Mouse (Mus musculus) kidney, postnatal 25 days (tissue): ENCODE measurements at regions not wholly inside any gene's neighbourhood (a gene's known extent, or its start where the extent isn't known, plus 50 kb on each side); places are given as distances from the start of the nearest gene placed in this dataset.
"Not testable (repeated sequence)": the region's sequence is repeated elsewhere in the genome, so short reads cannot be mapped to it uniquely, and the experiment has no call there.

ENCODE experiments used
- DNase-seq, 2 experiments: peaks; one replicate each; pipeline ENCODE4 v3.0.0; 2021; ENCODE audit warnings: mixed read lengths in 2 of 2

DNA sequence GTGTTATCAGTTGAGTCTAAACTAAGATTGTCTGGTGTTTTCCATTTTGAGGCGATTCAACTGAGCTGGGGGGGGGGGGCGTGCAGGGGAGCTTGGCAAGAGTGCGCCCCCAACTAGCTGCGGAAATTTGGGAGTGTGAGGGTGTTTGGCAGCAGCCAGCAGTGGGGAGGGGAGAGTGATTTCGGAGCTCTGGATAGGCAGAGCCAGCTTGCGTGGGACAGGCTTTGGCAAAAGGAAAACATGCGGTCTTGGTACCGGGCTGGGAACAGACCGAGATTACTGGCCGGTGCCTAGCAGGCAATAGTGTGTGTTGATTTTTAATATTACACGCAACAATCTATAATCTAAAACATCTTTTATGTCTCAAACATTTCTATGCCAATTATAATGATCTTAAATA is 199.4 kb upstream of the Cdk6 start:
- DNase-seq, result not testable (repeated sequence)

DNA sequence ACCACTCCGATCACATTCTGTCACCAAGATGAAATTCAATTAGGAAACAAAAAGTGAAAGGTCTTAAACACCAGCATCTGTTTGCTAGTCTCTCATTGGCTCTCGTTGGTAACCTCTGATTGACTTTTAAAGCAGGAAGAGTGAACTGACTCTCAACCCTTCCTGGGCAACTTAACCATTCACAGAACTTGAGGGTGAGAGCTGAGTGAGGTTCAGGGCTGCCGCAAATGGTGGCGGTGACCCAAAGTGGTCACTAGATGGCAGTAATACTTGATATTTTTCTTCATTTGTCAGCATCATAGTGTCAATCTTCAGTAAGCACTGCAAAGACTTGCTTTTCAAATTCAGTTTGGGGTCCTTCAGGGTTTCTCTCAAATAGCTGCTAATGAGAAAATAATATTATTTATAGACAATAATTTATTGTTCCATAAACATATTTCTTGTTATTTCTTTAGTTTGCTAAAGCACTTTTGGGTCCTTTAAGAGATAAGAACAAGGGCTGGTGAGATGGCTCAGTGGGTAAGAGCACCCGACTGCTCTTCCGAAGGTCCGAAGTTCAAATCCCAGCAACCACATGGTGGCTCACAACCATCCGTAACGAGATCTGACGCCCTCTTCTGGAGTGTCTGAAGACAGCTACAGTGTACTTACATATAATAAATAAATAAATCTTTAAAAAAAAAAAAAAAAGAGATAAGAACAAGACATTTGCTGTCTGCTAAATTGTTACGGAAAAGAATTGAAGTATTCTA is 194.6 kb upstream of the Cdk6 start:
- peak in 1 of 2 experiments; percentile 32 for DNase-seq

DNA sequence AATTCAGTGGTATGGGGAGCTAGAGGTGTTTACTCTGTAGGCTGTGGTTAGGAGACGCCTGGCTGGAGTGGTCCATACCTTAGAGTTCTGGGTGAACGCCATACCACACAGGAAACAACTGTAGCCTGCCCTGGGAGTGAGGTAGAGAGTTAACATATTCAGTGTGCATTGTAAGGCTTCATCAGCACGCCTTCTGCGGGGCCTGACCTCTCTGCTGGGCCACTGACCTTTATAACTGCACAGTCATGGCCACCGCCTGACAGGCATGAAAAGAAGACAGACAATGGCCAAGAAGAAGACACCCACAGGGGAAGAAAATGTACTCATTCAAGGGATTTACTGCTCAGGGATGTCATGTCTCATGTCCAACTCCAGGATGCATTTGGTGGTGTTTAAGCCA is 191.4 kb upstream of the Cdk6 start:
- DNase-seq, result not testable (repeated sequence)

DNA sequence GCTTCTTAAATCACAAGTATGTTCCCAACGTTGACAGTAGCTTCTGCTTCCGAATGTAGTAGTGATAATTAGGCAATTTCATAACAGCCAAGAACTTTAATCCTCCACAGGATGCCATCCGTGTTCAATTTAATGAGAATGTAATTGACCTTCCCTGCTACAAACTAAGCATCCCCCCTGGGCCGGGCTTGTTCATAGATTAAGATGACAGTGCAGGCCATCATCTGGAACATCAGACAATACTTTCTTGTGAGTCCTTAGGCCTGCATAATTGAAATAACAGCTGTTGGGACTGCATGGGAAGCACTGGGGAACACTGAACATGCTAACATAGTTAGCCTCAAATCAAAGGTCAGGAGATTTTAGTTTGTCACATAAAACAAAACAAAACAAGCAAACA is 190.5 kb upstream of the Cdk6 start:
- not testable (repeated sequence) for DNase-seq

DNA sequence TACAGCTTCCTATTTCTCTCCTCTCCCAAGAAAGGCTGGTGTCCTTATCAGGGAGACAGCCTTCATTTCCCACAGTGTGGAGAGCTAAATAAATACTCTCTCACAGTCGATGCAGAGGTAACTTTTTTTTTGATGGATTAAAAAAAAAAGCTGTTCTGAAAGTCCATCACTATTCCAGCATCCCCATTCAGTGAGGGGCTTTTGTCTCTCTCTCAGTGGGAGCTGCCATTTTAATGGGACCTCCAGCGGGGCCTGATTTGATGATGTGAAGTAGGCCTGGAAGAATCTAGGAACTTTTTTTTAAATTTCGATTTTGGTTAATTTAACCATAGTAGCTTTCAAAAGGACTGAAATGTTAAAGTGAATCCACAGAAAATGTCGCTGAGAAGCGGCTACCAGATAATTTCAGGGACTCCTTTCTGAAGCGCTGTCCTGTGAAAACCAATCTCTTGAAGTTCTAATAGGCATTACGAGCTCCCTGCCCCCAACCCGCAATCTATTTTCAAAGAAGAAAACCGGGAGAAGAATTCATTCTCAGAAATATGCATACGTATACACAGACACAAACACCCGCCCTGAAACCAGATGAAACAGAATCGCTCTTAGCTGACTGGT is 189.6 kb upstream of the Cdk6 start:
- DNase-seq, result not testable (repeated sequence)

DNA sequence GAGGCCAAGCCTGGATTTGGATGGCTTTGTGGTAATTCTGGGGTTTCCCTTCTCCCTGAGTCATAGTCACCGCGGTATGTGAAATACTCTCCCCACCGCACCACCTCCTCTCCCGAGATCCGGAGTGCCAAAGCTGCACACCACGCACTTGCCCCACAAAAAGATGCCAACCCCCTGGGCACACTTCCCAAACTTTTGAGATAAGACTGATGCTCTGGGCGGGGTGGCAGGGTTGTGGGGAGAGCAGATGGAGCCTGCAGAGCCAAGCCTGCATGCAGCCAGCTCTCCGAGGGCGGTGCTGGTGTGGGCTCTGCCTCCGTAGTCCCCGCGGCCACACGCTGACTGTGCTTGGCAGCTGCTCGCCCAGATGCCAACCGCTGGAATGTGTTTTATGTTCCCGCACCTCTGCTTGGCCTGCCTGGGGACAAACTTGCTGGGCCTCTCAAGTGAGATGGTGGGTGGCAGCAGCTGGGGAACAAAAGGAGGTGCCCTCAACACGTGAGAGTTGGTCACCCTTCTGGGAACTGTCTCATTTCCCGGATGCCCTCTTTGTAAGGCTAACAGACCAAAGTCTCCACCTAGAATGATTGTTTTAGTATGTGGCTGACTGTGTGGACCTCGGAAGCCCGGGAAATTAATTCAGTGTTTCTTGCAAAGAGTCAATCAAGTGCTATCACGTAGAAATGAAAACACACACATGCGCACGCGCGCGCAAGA is 189.0 kb upstream of the Cdk6 start:
- peak; percentile 5 to 33 for DNase-seq

DNA sequence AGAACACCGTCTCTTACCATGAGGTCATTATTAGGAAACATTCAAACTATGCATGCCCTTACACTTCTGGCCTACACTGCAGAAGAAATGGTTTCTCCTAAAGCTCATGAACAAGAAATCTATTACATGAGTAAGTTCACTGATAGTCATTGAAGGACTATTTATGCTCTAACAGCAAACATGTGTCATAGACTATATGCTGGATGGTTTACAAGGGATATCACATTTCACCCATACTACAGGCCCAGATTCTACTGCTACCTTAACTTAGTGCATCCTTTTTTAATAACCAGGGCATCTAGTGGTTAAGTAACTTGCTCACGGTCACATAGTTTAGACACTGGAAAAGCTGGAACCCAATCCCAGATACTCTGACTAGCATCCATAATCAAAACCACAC is 175.8 kb upstream of the Cdk6 start:
- not testable (repeated sequence) for DNase-seq

DNA sequence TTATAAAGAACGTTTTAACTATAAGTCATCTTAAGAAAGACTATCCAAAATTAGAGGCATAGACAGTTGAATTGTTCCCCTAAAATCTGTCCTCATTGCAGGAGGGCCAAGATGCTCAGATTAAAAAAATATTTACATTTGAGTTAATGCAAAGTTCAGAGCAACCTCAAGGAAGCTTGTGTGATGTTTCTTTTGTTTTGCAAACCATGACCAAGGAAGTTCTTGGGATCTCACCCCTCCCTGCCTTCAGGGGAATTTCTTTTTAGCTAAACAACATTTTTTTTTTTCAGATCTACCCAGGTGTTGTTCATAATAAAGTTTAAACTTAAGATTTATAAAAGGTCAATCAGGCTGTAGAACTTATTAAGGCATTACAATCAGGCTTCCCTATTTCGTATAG is 174.8 kb upstream of the Cdk6 start:
- DNase-seq, result not testable (repeated sequence)

DNA sequence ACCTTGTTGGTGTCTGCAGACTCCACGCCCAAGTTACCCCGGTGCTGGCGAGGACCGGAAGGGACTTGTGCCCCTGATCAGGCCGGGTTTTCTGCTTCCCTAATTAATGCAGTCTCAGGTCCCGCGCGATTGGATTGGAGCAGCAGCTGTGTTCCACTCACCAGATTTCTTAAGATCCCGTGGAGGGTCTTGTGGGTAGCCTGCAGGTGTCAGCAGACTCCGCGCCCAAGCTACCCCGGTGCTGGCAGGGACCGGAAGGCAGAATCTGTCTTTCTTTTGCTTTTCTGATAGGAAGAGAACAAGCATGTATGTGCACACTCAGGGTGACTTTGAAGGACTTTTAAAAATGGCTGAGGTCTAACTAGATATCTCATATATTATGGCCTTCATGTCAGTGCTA is 147.7 kb upstream of the Cdk6 start:
- DNase-seq, result not testable (repeated sequence)

DNA sequence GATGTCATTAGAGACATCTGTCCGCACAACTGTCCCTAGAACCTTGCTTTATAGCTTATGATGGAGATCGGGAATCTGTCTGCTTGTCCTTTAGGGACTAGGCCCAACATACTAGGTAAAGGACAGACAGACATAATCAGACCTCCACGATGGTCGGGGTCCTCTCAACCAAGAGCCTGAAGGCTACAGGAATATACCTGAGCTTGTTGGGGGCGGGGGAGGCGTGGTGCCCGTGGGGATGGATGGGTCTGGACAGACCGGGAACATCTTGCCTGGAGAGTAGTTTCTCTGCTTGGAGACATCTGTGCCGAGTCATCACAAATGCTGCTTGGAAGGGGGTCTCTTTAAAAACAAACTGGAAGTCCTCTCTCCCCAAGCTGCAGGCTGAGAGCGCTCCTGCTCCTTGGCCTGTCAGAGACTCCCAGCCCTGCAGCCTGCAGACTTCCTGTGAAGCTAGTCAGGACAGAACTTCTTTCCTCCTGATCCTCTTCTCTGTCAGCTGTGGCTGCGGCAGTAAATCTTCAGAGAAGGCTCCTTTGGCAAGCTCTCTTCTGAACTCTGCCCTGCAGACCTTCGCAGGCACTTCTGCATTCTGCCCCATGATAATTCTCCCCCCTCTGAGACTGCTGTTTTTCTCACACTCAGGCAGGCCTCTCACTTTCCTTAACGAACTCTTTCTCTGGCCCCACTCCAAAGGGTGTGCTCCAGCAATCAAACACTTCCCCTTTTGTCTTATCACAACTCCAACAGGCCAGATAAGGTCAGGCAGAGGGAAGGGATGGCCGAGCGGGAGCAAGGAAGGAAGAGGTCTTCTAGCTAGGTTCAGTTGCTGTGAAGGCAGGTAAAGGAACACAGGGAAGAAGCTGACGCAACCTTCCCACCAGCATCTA is 143.1 kb upstream of the Cdk6 start:
- peak; percentile 76 to 85 for DNase-seq

DNA sequence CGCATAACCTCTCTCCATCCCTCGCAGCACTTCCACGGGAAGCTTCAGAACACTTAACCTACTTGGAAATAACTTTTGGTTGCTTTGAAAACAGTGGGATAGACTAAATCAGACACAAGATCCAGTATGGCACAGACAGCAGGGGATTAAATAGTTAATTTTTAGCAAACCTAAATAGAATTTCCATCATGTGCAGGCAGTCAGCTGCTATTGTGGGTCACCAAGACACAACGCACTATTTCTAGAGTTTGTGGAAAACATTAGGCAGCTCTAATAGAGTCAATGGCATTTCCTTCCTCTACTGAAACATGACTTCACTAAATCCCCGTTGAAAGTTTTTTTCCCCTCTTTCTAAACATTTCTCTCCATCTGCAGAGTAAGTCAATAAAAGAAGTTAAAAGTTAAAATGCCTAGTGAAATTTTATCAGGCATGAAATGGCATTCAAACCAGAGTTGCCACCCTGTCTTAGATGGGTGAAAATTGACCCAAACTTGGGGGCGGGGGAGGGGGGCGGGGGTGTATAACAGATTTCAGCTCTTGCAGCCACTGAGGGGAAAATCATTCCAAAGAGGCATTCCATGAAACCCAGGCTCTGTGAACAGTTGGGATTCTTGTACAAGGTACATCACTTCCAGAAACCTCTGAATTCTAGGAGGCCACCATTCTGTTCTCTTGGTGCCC is 142.3 kb upstream of the Cdk6 start:
- peak; percentile 23 to 33 for DNase-seq

DNA sequence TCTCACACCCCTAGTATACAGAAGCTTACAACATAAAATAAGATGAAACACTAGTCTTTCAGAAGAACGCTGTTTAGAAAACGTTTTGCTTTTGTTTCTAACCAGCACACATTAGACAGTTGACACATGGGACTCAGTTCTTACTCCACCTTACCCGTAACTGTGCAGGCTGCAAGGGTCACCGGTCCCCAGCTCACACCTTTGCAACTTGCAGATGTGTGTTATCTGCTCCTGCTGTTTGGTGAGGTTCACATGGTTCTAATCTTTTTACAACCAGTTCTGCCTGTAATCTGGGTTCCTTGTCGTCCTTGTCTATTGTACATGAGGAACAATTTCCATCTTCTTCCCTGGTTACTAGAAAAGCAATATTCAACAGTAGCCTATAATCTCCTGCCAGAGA is 135.1 kb upstream of the Cdk6 start:
- DNase-seq, result not testable (repeated sequence)

DNA sequence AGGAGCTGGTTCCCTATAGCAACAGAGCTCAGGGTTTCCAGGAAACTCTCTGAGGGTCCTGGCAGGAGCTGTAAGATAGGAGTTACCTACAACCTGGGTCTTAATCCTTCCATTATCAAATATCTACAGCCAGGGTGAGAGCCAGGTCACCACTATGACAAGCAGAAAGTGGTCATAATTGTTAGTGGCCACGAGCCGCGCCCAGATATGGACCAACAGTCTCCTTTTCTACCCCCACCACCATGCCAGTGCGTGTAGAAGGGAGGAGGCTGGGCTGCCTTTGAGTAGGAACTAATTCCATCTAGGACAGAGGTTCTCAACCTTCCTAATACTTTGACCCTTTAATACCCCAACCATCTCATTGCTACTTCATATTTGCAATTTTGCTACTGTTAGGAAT is 133.0 kb upstream of the Cdk6 start:
- not testable (repeated sequence) for DNase-seq

DNA sequence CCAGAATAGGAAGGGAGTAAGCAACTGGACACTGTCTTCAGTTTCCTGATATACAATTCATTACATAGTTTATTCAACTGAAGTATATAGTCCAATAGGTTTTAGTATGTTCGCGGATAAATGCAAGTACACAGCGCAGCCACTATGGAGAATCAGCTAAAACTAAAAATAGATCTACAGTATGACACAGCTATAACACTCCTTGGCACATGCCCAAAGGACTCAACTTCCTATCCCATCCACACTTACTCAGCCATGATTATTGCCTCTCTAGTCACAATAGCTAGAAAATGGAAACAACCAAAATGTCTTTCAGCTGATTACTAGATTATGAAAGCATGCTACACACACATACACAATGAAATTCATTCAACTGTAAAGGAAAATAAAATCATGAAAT is 130.0 kb upstream of the Cdk6 start:
- DNase-seq, result no peak

DNA sequence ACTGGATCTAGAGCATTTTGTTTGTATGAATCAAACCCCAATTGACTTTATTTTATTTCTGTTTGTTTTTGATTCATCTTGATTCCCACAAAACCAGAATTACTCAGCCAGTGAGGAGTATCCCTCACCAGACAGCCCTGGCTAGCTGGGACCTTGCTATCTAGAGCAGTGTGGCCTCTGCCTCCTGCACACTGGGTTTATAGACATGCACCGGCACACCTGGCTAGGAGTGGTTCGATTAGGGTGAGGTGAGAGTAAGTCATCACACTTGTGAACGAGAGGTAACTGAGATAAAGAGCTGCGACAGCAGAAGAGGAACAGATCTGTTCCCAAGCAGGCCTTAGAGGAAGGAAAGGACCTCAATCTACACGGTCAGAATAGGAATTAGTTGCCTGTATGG is 125.2 kb upstream of the Cdk6 start:
- no peak for DNase-seq

DNA sequence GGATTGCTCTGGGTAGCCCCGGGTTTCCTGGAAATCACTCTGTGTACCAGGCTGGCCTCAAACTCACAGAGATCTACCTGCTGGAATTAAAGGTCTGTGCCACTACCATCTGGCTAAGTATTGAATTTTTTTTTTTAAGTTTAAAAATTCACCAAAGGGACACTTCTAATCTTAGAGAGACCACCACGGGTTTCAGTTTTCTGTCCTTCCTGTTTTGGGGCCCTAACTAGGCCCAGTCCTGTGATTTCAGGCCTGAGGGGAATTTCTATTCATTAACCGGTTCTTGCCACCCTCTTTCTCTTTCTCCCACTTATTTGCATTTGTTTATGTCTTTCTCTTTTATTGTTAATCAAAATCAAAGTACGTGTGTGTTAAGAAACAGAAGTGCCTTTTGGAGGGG is 122.1 kb upstream of the Cdk6 start:
- DNase-seq, result no peak

DNA sequence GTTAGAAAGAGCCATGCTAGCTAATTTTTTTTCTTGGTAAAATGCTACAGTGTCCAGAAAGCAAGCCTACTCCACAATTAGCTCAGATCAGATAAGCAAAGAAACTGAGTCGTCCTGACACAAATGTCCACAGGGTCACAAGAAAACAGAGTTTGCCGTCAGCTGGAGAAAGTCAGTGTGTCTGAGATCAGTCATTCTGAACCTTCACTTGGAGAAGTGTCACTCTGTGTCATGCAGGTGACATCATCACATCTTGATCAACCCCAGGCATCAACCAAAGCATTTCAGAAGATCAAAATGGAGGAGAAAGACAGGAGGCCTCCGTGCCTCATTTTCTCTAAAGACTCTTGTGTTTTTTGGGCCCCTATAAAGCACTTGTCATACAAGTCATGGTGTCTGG is 121.5 kb upstream of the Cdk6 start:
- DNase-seq, result no peak

DNA sequence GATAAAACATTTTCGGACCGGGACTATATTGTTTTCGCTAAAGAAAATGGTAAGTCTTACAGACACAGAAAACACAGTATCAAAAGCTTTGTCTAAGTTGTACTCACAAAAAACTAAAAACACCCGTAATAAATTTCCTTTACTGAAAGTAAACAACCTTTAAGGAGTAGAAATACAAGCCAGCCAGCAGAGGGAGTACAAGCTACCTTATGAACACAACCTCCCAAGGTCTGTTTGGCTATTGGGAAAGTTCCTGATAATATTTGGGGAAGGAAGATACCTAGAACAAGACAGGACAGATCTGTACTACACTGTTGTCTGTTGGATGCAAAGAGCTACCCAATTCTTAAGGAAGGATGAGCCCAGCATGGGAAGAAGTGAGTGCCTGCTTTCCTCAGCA is 117.5 kb upstream of the Cdk6 start:
- peak in 1 of 2 experiments; percentile 32 for DNase-seq

DNA sequence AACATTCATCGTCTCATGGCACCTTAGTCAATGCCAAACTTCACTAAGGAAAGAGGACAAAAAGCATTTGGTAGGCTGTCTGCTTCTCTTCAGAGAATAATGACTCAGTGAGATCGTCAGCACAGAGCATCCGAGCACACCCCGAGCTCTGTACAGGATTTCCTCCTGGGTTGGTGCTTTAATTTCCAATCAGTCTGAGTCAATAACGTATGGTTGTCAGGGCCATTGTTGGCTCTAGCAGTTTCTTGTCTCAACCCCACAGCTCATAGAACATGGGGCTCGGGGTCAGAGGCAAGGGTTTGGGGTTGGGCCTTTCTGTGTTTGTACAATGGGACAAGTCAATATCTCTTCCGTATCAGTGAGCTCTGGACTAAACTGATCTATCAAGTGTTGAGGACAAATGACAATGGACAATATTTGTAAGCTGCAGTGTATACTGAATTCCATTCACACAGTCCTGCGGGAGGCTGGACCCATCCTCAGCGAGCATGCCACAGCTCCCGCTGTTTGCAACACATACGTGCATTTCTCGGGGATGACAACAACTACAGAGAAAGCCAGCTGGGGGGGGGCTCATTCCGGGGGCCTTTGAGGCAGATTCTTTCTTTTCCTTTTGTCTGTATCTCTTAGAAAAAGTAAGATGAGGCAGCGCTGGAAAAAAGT is 116.8 kb upstream of the Cdk6 start:
- not testable (repeated sequence) for DNase-seq

DNA sequence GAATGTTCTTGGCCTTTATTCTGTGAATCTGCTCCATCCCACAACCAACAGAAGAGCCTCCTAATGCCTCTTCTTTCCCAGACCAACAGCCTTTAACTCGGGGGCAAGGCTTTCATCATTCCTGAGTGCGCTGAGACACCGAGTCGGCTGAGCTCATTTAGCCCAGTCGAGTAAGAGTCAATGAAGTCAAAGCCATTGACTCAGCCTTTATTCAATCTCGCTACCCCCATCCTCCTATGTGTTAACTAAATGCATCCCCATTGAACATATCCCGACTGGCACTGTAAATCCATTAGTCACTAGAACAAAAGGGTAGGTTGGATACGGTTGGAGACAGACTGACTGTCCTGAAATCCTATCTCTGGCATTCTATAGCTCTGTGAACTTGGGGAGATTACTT is 115.9 kb upstream of the Cdk6 start:
- DNase-seq, result not testable (repeated sequence)

DNA sequence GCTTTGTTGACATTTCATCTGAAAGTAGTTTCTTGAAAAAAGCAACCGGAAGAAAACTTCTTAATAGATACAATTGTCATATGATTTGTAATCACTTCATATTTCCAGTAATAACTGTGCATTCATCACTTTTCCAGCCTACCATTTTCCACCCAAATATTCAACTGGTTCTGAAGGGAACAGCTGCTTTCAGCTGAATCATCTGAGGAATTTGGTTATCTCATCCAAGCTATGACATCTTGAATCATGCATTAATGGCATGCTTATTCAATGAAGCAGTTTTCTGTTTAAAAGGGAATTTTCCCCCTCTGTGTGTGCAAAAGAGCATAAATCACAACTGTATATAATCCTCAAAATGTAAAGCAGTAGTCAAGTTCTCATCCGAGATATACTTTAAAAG is 97.2 kb upstream of the Cdk6 start:
- not testable (repeated sequence) for DNase-seq

DNA sequence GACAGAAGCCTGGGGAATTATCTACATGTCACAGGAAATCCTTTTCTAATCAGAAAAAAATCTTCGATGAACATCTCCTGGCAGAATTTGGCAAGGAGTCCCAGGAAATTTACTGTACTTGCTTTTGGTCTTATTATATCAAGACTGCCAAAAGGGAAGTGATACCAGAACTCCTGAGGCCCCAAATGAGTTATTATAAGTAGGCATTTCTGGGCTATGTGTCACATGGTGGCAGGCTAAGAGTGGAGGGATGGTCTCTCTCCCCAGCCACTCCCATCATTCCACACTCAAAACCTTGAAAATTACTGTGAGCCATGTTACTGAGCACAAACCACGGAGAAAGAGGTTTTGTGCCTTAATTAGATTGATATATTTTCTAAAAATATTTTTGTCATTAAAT is 94.0 kb upstream of the Cdk6 start:
- DNase-seq, result no peak
